Mouse (Mus musculus): ENCODE results near the gene Smim7.

- no peak for TF ChIP-seq POLR2A (IDR thresholded peaks at IDR 0.05; ENCODE audit: borderline replicate concordance, control insufficient read depth, low read depth, low read length)
- TF ChIP-seq CTCF (IDR thresholded peaks at IDR 0.05; ENCODE audit: control insufficient read depth, insufficient read depth, low read length) = no peak
Measured at GRCm38 (mm10) chr8:72555770-72556169, 15.1 kb downstream of the Smim7 start.

Data from bone marrow, adult 2 months (tissue).